Comparison of ENCODE assay signal across 9 mouse cellular contexts in the genomic region with DNA sequence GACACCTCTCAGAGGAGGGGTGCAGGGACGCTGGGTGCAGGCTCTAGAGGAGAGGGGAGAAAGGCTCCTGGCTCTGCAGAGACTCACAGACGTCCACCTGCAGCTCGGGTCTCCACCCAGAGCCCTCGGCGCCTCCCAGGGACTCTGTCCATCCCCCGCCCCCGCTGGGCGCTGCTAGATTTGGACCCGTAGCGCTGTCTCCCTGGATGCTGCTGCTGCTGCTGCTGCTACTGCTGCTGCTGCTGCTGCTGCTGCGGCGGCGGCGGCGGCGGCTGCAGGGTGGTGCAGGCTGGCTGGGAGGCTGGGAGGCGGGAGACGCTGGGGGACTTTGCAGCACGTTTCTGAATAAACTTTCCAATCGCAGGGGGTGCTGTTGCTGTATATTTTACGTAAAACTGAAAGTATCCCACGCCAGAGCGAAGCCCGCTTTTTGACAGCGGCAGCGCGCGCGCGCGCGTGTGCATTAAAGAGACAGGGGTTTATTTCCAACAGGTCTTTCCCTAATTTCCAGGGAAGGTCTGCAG. TPM values are rescaled to one million over a fixed set of nuclear protein-coding genes. Genes with fewer than 3 reads are reported as not detected.
DNase-seq lines count a peak whose midpoint lies in the region; ATAC-seq and TF ChIP-seq lines count a peak whose summit lies in the region.
"Had no signal": no experiment of that assay in that cellular context is flagged by ENCODE, and none has a peak within 500 bp of the region (broad histone marks: within the 10 kb centered on the region; RNA-seq: fewer than 3 reads in every experiment).

No protein-coding gene starts in this region.

- no peak for TF ChIP-seq POLR2A in brain, embryonic 14.5 days (IDR thresholded peaks at IDR 0.05; ENCODE audit: borderline replicate concordance, extremely low read depth, insufficient read depth, insufficient read length, poor library complexity, severe bottlenecking)

- intact Hi-C loops in left cerebral cortex, postnatal 36 days (cut with DNase I): loop anchor here (2.0 kb wide), 1 partner anchor 15 kb away; no protein-coding TSS in a partner anchor

- H3K27ac ChIP-seq in hindbrain, postnatal 0 days: peak overlapping the region; percentile 93

- WGBS in hindbrain, postnatal 0 days: under 1% methylated on average over 31 of the region's 32 CpGs

- peaks cover 12% of the 10 kb centered on the region for H3K4me1 ChIP-seq in G1E (ENCODE audit: insufficient read depth, low read depth, low read length)
- H3K4me1 ChIP-seq in hindbrain, postnatal 0 days (ENCODE audit: insufficient read depth, low read length): no peaks in the 10 kb centered on the region

- peaks cover 3% of the 10 kb centered on the region; the same call in 1 of the 2 replicates for H3K27me3 ChIP-seq in G1E (ENCODE audit: insufficient read depth, low read length)
- 0 out of 2 replicates have a peak, but pooled peaks cover 5% of the 10 kb centered on the region for H3K27me3 ChIP-seq in hindbrain, postnatal 0 days (ENCODE audit: insufficient read depth, low read length)

- peak overlapping the region; percentile 74 for H3K9ac ChIP-seq in hindbrain, postnatal 0 days (replicated peaks; ENCODE audit: low read length)

- no peak for DNase-seq in G1E (ENCODE audit: low spot score)
- DNase-seq in brain, embryonic 14.5 days (ENCODE audit: low read depth): peak; percentile 97
- DNase-seq in frontal cortex, adult 2 months (ENCODE audit: extremely low spot score in 1 of 2, low spot score in 1 of 2): peak; percentile 74 to 90
- DNase-seq in hindbrain, postnatal 0 days (ENCODE audit: low spot score): peak; percentile 93
- peak; percentile 81 to 86 for DNase-seq in left cerebral cortex, postnatal 36 days (ENCODE audit: low spot score in 2 of 2)
- DNase-seq in mesoderm, embryonic 11.5 days (ENCODE audit: low read depth, low spot score): peak; percentile 81
- peak; percentile 84 for DNase-seq in right cerebral cortex, postnatal 25 days
- no peak for DNase-seq in cerebellum, adult 8-10 months

- peaks cover 8% of the 10 kb centered on the region for H3K36me3 ChIP-seq in G1E (replicated peaks)
- no peaks in the 10 kb centered on the region for H3K36me3 ChIP-seq in hindbrain, postnatal 0 days (ENCODE audit: insufficient read depth, low read length)

- no peaks in the 10 kb centered on the region for H3K9me3 ChIP-seq in G1E (replicated peaks)
- H3K9me3 ChIP-seq in hindbrain, postnatal 0 days (ENCODE audit: low read length): no peaks in the 10 kb centered on the region

- TF ChIP-seq CTCF in G1E (IDR thresholded peaks at IDR 0.05; ENCODE audit: low read depth, low read length): no peak
- peak; percentile 17; the same call in 1 of the 2 replicates for TF ChIP-seq CTCF in brain, embryonic 14.5 days (IDR thresholded peaks at IDR 0.05; ENCODE audit: borderline replicate concordance, extremely low read depth, insufficient read depth, insufficient read length)
- TF ChIP-seq CTCF in hindbrain, postnatal 0 days (IDR thresholded peaks at IDR 0.05; ENCODE audit: low read depth): peak; percentile 46

- peak; percentile 17; the same call in 1 of the 2 replicates for ATAC-seq in G1E (ENCODE audit: extremely low read depth, insufficient number of reproducible peaks, low FRiP score, poor library complexity, severe bottlenecking)
- peak; percentile 30 for ATAC-seq in hindbrain, postnatal 0 days

- H3K4me3 ChIP-seq in G1E (ENCODE audit: low read depth, low read length): peak overlapping the region; percentile 76
- peak overlapping the region; percentile 69 for H3K4me3 ChIP-seq in hindbrain, postnatal 0 days (ENCODE audit: low read length)

- peak overlapping the region; percentile 100 for H3K4me2 ChIP-seq in hindbrain, postnatal 0 days (ENCODE audit: low read depth, low read length)

RNA-seq across cellular contexts. Expression of gene A830031A19Rik, which starts 1.3 kb away (rescaled TPM):
- not detected in 2 replicates for total RNA-seq in G1E (2014; fragmentation: Nextera tagmentation)
- 0.16 TPM in 1 of 2 replicates, not detected in the other for total RNA-seq in G1E (2017)
- not detected in 2 replicates for polyA plus RNA-seq in G1E (2012)
- polyA plus RNA-seq in brain, embryonic 14.5 days (2012; rRNA removed): 0.15 and 0.16 TPM in 2 replicates
- 1.2 and 1.8 TPM in 2 replicates for polyA plus RNA-seq in frontal cortex, adult 2 months (2012; rRNA removed)
- not detected in 2 replicates for total RNA-seq in hindbrain, postnatal 0 days (2014; rRNA removed)
- polyA plus RNA-seq in hindbrain, postnatal 0 days (2015; fragmentation: Nextera tagmentation; extraction: Ambion mirVana): not detected in 2 replicates
- total RNA-seq in left cerebral cortex, postnatal 36 days (2021): 1 to 10 TPM; 1.3 to 1.5 TPM
- polyA plus RNA-seq: large intestine, adult 2 months had no signal

RNA-seq across cellular contexts. Expression of gene Bcl11a, which starts 1.7 kb away (rescaled TPM):
- total RNA-seq in G1E (2014; fragmentation: Nextera tagmentation) (93.2 and 102 TPM in 2 replicates), G1E (2017) (20.6 and 25.4 TPM in 2 replicates)
- 53.5 and 54.9 TPM in 2 replicates for polyA plus RNA-seq in G1E (2012)
- 70.1 and 88.6 TPM in 2 replicates for polyA plus RNA-seq in brain, embryonic 14.5 days (2012; rRNA removed)
- polyA plus RNA-seq in frontal cortex, adult 2 months (2012; rRNA removed): 79.7 and 81.5 TPM in 2 replicates
- 32.2 and 32.3 TPM in 2 replicates for total RNA-seq in hindbrain, postnatal 0 days (2014; rRNA removed)
- polyA plus RNA-seq in hindbrain, postnatal 0 days (2015; fragmentation: Nextera tagmentation; extraction: Ambion mirVana): 69.8 and 73.5 TPM in 2 replicates
- 100 to 1,000 TPM; 100 to 116 TPM for total RNA-seq in left cerebral cortex, postnatal 36 days (2021)

Comparison
In these comparisons a context has a peak if more than half of its experiments do, and no peak if none do; other contexts are left out.
1. DNase-seq: peak in brain, embryonic 14.5 days (single experiment), frontal cortex, adult 2 months (2 of 2), hindbrain, postnatal 0 days (single experiment), left cerebral cortex, postnatal 36 days (2 of 2), mesoderm, embryonic 11.5 days (single experiment) and right cerebral cortex, postnatal 25 days (single experiment); none in G1E (single experiment) and cerebellum, adult 8-10 months (single experiment).